Mouse (Mus musculus) kidney, embryonic 14.5 days (tissue): ENCODE results near the gene Tapt1. TPM values are rescaled to one million over a fixed set of nuclear protein-coding genes. Genes with fewer than 3 reads are reported as not detected.
A peak's percentile ranks its signal among the peaks of the same experiment; 100 is the strongest.

ENCODE experiments used
- ATAC-seq: fragments of 200-750 bp; cut with Nextera tagmentation; 2 replicates; pipeline ENCODE4 v1.8.0; 2017; ENCODE audit warnings: moderate number of reproducible peaks, mild to moderate bottlenecking, moderate TSS enrichment, moderate library complexity; ENCODE audit not compliant: low FRiP score, low TSS enrichment
- H3K27ac ChIP-seq: fragments of 300-500 bp; sonication (generic); 2 replicates; pipeline ENCODE4 v1.5.1; 2014; ENCODE audit warnings: low read depth, mild to moderate bottlenecking, low read length, moderate library complexity, mixed read lengths
- H3K27me3 ChIP-seq: fragments of 300-500 bp; sonication (generic); 2 replicates; pipeline ENCODE4 v1.6.1; 2014; ENCODE audit warnings: mild to moderate bottlenecking, low read length; ENCODE audit not compliant: control insufficient read depth, insufficient read depth
- H3K36me3 ChIP-seq: fragments of 300-500 bp; sonication (generic); 2 replicates; pipeline ENCODE4 v1.6.1; 2014; ENCODE audit warnings: low read length, mixed read lengths; ENCODE audit not compliant: control insufficient read depth, insufficient read depth
- H3K4me1 ChIP-seq: fragments of 300-500 bp; sonication (generic); 2 replicates; pipeline ENCODE4 v1.6.1; 2014; ENCODE audit warnings: low read length, mixed read lengths; ENCODE audit not compliant: control insufficient read depth, insufficient read depth
- H3K4me2 ChIP-seq: fragments of 300-500 bp; sonication (generic); replicated peaks from 2 replicates; pipeline ENCODE4 v1.6.1; 2014; ENCODE audit warnings: low read depth, mild to moderate bottlenecking, low read length
- H3K4me3 ChIP-seq: fragments of 300-500 bp; sonication (generic); 2 replicates; pipeline ENCODE4 v1.5.1; 2014; ENCODE audit warnings: mild to moderate bottlenecking, low read length
- H3K9ac ChIP-seq: fragments of 300-500 bp; sonication (generic); 2 replicates; pipeline ENCODE4 v1.6.1; 2014; ENCODE audit warnings: low read depth, mild to moderate bottlenecking, low read length, moderate library complexity
- H3K9me3 ChIP-seq: fragments of 300-500 bp; sonication (generic); 2 replicates; pipeline ENCODE4 v1.6.1; 2016; ENCODE audit warnings: low read length; ENCODE audit not compliant: control insufficient read depth
- WGBS: fragments of 180-500 bp; shearing (Covaris S2); extraction: QIAGEN DNeasy Blood & Tissue Kit; methylation state at CpG from one replicate; pipeline ENCODE4 v1.1.7; 2014; 5-methylcytosine and 5-hydroxymethylcytosine counted together
- polyA plus RNA-seq: library from polyadenylated mRNA; unstranded; fragments of >200 nt; fragmentation: Nextera tagmentation; extraction: Ambion mirVana; gene quantifications from 2 replicates; pipeline ENCODE4 v1.2.1, GENCODE M21; 2014

Gene Tapt1
- polyA plus RNA-seq, 1 experiment from 2014 or later = 35.8 TPM

GRCm38 (mm10) chr5:44163318-44163717 is 63.1 kb downstream of the Tapt1 start:
- H3K27ac ChIP-seq = no peak overlapping the region
- ATAC-seq = no peak
- H3K4me3 ChIP-seq = no peak overlapping the region
- no peaks in the 10 kb centered on the region for H3K4me1 ChIP-seq
- H3K4me2 ChIP-seq = no peak overlapping the region
- no peaks in the 10 kb centered on the region for H3K36me3 ChIP-seq
- 97% methylated on average over 3 of the region's 3 CpGs for WGBS
- H3K27me3 ChIP-seq = no peaks in the 10 kb centered on the region
- no peak overlapping the region for H3K9ac ChIP-seq
- no peaks in the 10 kb centered on the region for H3K9me3 ChIP-seq

DNA sequence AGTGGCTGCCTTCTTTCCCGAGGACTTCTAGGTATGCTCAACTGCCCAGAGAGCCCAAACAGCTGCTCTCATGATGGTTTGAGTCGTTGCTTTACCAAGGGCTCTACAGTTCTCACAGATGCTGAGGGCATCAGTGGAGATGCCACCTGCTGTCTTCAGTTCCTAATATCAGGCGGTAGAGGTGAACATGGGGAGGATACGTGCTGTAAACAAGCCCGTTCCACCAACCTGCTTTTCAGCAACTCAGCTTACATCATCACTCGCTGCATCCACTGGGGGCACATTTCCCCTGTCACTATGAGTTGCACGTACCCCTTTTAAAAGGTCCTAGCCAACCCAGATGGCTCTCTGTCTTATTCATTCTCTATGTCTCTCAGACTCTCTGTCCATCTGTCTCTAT is 63.6 kb downstream of the Tapt1 start:
- H3K9ac ChIP-seq = no peak overlapping the region
- no peaks in the 10 kb centered on the region for H3K36me3 ChIP-seq
- H3K27me3 ChIP-seq = no peaks in the 10 kb centered on the region
- 94% methylated on average over 7 of the region's 7 CpGs for WGBS
- H3K9me3 ChIP-seq = no peaks in the 10 kb centered on the region
- no peak overlapping the region for H3K4me3 ChIP-seq
- no peaks in the 10 kb centered on the region for H3K4me1 ChIP-seq
- H3K27ac ChIP-seq = no peak overlapping the region
- H3K4me2 ChIP-seq = no peak overlapping the region
- ATAC-seq = no peak

GRCm38 (mm10) chr5:44159679-44160438 is 66.6 kb downstream of the Tapt1 start:
- H3K9me3 ChIP-seq = no peaks in the 10 kb centered on the region
- ATAC-seq = no peak

GRCm38 (mm10) chr5:44159231-44159630 is 67.2 kb downstream of the Tapt1 start:
- no peaks in the 10 kb centered on the region for H3K9me3 ChIP-seq
- H3K27me3 ChIP-seq = no peaks in the 10 kb centered on the region
- H3K4me1 ChIP-seq = no peaks in the 10 kb centered on the region
- 88% methylated on average over 2 of the region's 2 CpGs for WGBS
- ATAC-seq = no peak
- H3K9ac ChIP-seq = no peak overlapping the region
- H3K4me2 ChIP-seq = no peak overlapping the region
- no peak overlapping the region for H3K27ac ChIP-seq
- no peaks in the 10 kb centered on the region for H3K36me3 ChIP-seq
- H3K4me3 ChIP-seq = no peak overlapping the region

More at GRCm38 (mm10) chr5:44159679-44160438, 66.6 kb downstream of the Tapt1 start:
- Histone ChIP-seq H3K36me3 (no peaks in the 10 kb centered on the region), H3K27ac (no peak overlapping the region), H3K4me2 (no peak overlapping the region), H3K27me3 (no peaks in the 10 kb centered on the region), H3K4me1 (no peaks in the 10 kb centered on the region), H3K4me3 (no peak overlapping the region), H3K9ac (no peak overlapping the region)
- 77% methylated on average over 4 of the region's 4 CpGs for WGBS

- H3K36me3 ChIP-seq = no peaks in the 10 kb centered on the region
- no peaks in the 10 kb centered on the region for H3K9me3 ChIP-seq
- no peak overlapping the region for H3K4me3 ChIP-seq
- no peaks in the 10 kb centered on the region for H3K4me1 ChIP-seq
- ATAC-seq = no peak
- H3K9ac ChIP-seq = no peak overlapping the region
- no peak overlapping the region for H3K27ac ChIP-seq
- H3K4me2 ChIP-seq = no peak overlapping the region
- WGBS = 97% methylated on average over 3 of the region's 3 CpGs
- no peaks in the 10 kb centered on the region for H3K27me3 ChIP-seq
Observed at GRCm38 (mm10) chr5:44158458-44158857, 68.0 kb downstream of the Tapt1 start.

DNA sequence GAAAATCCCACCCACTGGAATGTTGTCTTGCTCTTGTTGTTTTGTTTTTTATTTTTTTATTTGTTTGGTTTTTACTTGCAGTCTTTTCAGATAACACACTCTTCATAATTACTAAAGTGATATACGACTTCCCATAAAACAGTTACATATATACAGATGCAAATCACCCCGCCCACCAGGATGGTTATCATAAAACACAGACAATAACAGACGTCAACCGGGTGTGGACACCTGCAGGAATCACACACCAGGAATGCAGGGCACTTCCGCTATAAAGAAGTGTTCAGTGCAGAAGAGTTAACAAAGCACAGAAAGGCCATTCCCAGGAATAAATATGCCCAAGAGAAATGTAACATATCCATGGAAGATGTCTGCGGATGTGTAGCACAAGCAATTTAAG is 68.7 kb downstream of the Tapt1 start:
- Histone ChIP-seq H3K27ac (no peak overlapping the region), H3K4me1 (no peaks in the 10 kb centered on the region), H3K9ac (no peak overlapping the region), H3K9me3 (no peaks in the 10 kb centered on the region), H3K4me2 (no peak overlapping the region), H3K36me3 (no peaks in the 10 kb centered on the region), H3K4me3 (no peak overlapping the region), H3K27me3 (no peaks in the 10 kb centered on the region)
- 70% methylated on average over 6 of the region's 6 CpGs for WGBS
- no peak for ATAC-seq

- no peaks in the 10 kb centered on the region for H3K27me3 ChIP-seq
- ATAC-seq = no peak
- H3K27ac ChIP-seq = no peak overlapping the region
- no peak overlapping the region for H3K4me2 ChIP-seq
- no peaks in the 10 kb centered on the region for H3K36me3 ChIP-seq
- no peaks in the 10 kb centered on the region for H3K4me1 ChIP-seq
- no peak overlapping the region for H3K9ac ChIP-seq
- peaks cover 3% of the 10 kb centered on the region; the same call in 1 of the 2 replicates for H3K9me3 ChIP-seq
- no peak overlapping the region for H3K4me3 ChIP-seq
- 47% methylated on average over 1 of the region's 1 CpGs for WGBS
Observed at GRCm38 (mm10) chr5:44153050-44153449, 73.4 kb downstream of the Tapt1 start.

GRCm38 (mm10) chr5:44151327-44152051 is 74.9 kb downstream of the Tapt1 start:
- H3K4me2 ChIP-seq = no peak overlapping the region
- H3K4me1 ChIP-seq = no peaks in the 10 kb centered on the region
- no peaks in the 10 kb centered on the region for H3K36me3 ChIP-seq
- H3K9me3 ChIP-seq = peaks cover 3% of the 10 kb centered on the region; the same call in 1 of the 2 replicates
- H3K4me3 ChIP-seq = no peak overlapping the region
- H3K27me3 ChIP-seq = no peaks in the 10 kb centered on the region
- ATAC-seq = peak; percentile 57
- peak overlapping the region; percentile 26; the same call in 1 of the 2 replicates for H3K27ac ChIP-seq
- no peak overlapping the region for H3K9ac ChIP-seq
- 64% methylated on average over 4 of the region's 4 CpGs for WGBS

- Histone ChIP-seq H3K9me3 (peaks cover 3% of the 10 kb centered on the region; the same call in 1 of the 2 replicates), H3K27me3 (no peaks in the 10 kb centered on the region), H3K9ac (no peak overlapping the region), H3K36me3 (no peaks in the 10 kb centered on the region), H3K4me2 (no peak overlapping the region), H3K27ac (no peak overlapping the region), H3K4me1 (no peaks in the 10 kb centered on the region), H3K4me3 (no peak overlapping the region)
- no peak for ATAC-seq
- WGBS = 82% methylated on average over 3 of the region's 3 CpGs
Observed at GRCm38 (mm10) chr5:44147732-44148131, 78.7 kb downstream of the Tapt1 start.
